Mouse (Mus musculus): Measurements from ENCODE around the gene Eif4enif1.
"Not testable (repeated sequence)": the region's sequence is repeated elsewhere in the genome, so short reads cannot be mapped to it uniquely, and the experiment has no call there.

The Eif4enif1 gene

GRCm38 (mm10) chr11:3202231-3202701 lies at the start of gene Eif4enif1:
Eif4enif1 (plus strand) TSS chr11:3202392.
- no peak for DNase-seq (ENCODE audit: extremely low read depth, low read depth)

DNA sequence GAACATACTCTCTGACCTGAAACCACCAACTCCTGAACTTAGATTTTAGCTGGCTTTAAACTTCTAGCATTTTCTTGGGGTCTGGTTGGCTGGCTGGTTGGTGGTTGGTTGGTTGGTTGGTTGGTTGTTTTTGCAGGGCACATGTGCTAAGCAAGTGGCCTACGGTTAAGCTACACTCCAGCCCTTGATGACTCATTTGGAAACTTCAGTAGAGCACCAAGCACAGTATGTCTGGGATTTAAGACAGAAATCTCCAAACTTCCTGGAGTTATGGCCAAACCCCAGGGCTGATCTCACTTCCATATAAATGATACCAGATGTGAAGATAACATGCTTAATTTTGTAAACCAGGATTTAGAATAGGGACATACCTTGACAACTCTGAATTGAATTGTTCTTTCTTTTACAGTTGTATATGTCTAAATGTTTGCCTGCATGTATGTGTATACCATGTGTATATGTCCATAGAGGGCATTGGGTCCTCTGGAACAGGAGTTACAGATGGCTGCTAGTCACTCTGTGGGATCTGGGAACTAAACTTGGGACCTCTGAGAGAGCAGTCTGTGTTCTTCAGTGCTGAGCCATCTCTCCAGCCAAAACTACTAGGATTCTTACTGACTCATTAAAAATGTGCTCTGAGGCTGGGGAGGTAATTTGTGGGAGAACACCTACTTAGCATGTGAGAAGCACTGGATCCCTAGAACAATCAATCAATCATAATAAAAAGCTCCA lies 48.4 kb upstream of the Eif4enif1 start:
- not testable (repeated sequence) for DNase-seq (ENCODE audit: extremely low read depth, low read depth)

GRCm38 (mm10) chr11:3156991-3157390 lies 45.2 kb upstream of the Eif4enif1 start:
- not testable (repeated sequence) for DNase-seq (ENCODE audit: extremely low read depth, low read depth)

GRCm38 (mm10) chr11:3157996-3158395 lies 44.2 kb upstream of the Eif4enif1 start:
- not testable (repeated sequence) for DNase-seq (ENCODE audit: extremely low read depth, low read depth)

DNA sequence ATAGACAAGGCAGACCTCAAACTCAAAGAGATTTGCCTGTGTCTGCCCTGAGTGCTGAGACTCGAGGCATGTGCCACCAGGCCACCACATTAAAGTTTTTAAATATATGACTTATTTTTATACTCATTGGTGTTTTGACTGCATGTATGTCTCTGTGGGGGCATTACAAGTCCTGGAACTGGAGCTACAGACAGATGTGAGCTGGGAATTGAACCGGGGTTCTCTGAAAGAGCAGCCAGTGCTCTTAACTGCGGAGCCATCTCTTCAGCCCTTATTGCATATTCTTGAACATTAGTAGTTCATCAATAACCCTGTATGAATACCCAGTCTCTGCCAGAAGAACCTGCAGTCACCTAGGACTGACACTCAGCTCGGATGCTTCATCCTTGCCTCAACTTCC lies 43.4 kb upstream of the Eif4enif1 start:
- DNase-seq (ENCODE audit: extremely low read depth, low read depth), result not testable (repeated sequence)

DNA sequence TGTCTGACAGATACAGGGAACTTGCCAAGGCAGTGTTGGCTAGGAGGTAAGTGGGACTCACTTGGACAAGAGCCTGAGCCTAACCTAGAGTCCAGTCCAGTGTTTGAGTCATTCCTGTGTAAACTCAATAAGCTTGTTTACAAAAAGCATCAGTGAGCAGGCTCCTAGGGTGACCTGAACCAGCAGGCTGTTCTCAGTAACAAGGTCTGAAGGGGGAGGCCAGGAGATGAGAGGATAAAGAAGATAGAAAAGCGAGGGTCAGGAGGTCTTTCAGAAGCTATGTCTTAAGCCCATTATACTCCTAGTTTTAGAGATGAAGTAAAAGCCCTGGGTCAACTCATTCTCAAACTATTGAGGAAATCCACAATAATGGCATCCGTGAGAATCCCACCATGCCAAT lies 40.8 kb upstream of the Eif4enif1 start:
- DNase-seq (ENCODE audit: extremely low read depth, low read depth), result not testable (repeated sequence)

- DNase-seq (ENCODE audit: extremely low read depth, low read depth), result not testable (repeated sequence)
These were observed 39.8 kb upstream of the Eif4enif1 start for GRCm38 (mm10) chr11:3162236-3162897.

- DNase-seq (ENCODE audit: extremely low read depth, low read depth), result not testable (repeated sequence)
These were observed 39.1 kb upstream of the Eif4enif1 start for GRCm38 (mm10) chr11:3163122-3163521.

- not testable (repeated sequence) for DNase-seq (ENCODE audit: extremely low read depth, low read depth)
These were observed 38.5 kb upstream of the Eif4enif1 start for GRCm38 (mm10) chr11:3163661-3164060.

- not testable (repeated sequence) for DNase-seq (ENCODE audit: extremely low read depth, low read depth)
These were observed 36.9 kb upstream of the Eif4enif1 start for GRCm38 (mm10) chr11:3165210-3165782.

DNA sequence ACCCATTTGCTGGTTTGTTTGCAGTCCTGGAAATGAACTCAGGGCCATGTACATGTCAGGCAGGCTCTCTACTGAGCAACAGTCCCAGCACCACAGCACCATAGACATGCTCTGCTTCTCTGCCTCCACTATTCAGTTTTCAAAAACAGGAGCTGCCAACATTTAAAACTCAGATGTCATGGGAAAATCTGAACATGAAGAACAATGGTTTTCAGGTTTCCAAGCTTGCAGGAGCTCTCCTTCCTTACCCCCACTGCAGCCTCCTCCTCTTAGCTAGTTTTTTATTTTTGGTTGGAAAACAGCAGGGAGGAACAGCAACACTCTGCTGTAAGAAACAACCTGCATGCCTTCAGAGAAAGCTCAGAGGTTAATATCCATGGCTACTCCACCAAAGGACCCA lies 35.9 kb upstream of the Eif4enif1 start:
- not testable (repeated sequence) for DNase-seq (ENCODE audit: extremely low read depth, low read depth)

DNA sequence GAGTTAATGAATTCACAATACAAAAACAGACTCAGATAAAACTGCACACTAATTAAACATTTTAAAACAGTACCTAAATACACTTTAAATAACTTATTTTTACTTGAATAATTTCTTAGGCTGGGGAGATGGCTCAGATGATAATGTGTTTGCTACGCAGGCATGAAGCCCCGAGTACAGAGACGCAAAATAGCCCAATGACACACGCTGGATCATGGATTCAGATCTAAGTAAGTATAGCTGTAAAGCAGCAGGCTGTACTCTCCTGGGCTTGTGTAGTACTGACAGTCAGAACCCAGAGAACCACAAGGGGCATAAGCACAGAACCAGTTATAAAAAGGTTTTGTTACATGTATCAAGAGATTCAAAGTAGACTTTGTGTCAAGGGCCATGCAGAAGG lies 35.1 kb upstream of the Eif4enif1 start:
- not testable (repeated sequence) for DNase-seq (ENCODE audit: extremely low read depth, low read depth)

DNA sequence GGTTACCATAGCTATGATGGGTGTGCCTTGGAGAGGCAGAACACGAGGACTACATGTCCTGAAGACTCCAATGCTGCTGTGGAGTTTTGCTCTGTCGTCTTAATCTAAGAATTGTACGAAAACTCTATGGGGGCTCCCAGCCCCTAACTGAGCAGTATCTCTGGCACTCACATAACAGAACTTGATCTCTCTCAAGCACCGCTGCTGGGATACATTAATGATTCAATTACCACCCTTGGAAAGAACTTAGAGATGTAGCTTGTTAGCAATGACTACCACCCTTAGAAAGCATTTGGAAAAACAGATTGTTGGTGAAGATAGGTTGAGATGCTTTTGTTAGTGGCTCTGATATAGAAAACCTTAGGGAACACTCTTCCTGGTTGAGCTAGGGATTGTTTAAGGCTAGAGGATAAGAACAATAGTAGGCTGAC lies 34.6 kb upstream of the Eif4enif1 start:
- not testable (repeated sequence) for DNase-seq (ENCODE audit: extremely low read depth, low read depth)

GRCm38 (mm10) chr11:3169042-3169441 lies 33.1 kb upstream of the Eif4enif1 start:
- DNase-seq (ENCODE audit: extremely low read depth, low read depth), result not testable (repeated sequence)

DNA sequence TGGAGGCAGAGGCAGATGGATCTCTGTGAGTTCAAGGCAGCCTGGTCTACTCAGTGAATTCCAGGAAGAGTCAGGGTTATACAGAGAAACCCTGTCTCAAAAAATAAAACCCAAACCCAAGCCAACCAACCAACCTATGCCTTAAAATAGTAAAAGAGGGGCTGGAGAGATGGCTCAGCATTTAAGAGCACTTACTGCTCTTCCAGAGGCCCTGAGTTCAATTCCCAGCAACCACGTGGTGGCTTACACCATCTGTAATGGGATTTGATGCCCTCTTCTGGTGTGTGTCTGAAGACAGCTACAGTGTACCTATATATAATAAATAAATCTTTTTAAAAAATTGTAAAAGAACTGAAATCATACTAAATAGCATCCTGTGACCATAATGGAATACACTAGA lies 30.3 kb upstream of the Eif4enif1 start:
- DNase-seq (ENCODE audit: extremely low read depth, low read depth), result not testable (repeated sequence)

- DNase-seq (ENCODE audit: extremely low read depth, low read depth), result not testable (repeated sequence)
These were observed 29.7 kb upstream of the Eif4enif1 start for GRCm38 (mm10) chr11:3172526-3172925.

GRCm38 (mm10) chr11:3173425-3174318 lies 28.5 kb upstream of the Eif4enif1 start:
- not testable (repeated sequence) for DNase-seq (ENCODE audit: extremely low read depth, low read depth)

GRCm38 (mm10) chr11:3178968-3179725 lies 23.0 kb upstream of the Eif4enif1 start:
- DNase-seq (ENCODE audit: extremely low read depth, low read depth), result not testable (repeated sequence)

GRCm38 (mm10) chr11:3179726-3180092 lies 22.5 kb upstream of the Eif4enif1 start:
- DNase-seq (ENCODE audit: extremely low read depth, low read depth), result not testable (repeated sequence)

- DNase-seq (ENCODE audit: extremely low read depth, low read depth), result not testable (repeated sequence)
These were observed 21.6 kb upstream of the Eif4enif1 start for GRCm38 (mm10) chr11:3180510-3181160.
